Mouse (Mus musculus) heart, adult 2 months (tissue): Measurements from ENCODE around the gene Pgm2l1.

ENCODE experiments used
- CTCF ChIP-seq: fragments of 200-600 bp; IDR thresholded peaks from 2 replicates; pipeline ENCODE4 v1.8.1; 2022; ENCODE audit warnings: antibody characterized with exemption, mild to moderate bottlenecking, moderate library complexity
- EP300 ChIP-seq: fragments of 200-500 bp; IDR thresholded peaks from 2 replicates; pipeline ENCODE4 v1.6.1; 2011; ENCODE audit warnings: low read depth, low read length, control low read depth; ENCODE audit not compliant: insufficient read depth

DNA sequence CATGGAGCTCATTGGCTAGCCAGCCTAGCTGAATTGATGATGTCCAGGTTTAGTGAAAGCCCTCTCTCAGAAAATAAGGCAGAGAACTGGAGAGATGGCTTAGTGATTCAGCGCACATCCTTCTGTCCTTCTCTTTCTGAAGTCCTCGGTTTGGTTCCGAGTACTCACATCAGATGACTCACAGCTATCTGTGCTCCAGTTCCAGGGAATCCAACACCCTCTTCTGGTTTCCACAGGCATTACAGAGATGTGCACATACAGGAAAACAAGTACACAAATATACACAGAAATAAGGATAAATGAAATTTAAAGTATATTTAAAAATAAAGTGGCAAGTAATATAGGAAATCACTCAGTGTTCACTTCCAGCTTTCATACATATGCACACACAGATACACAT, 35.2 kb downstream of the Pgm2l1 start:
- TF ChIP-seq CTCF (peak; percentile 37), EP300 (no peak)
